Mouse (Mus musculus) MEL (cell line): ENCODE measurements around the gene Ap1m1.

Source experiments
- ETS1 ChIP-seq: IDR thresholded peaks from 2 replicates; pipeline ENCODE4 v1.6.1; 2012; ENCODE audit warnings: low read depth, mild to moderate bottlenecking, inconsistent platforms, low read length, improper control_type of control experiment, moderate library complexity
- GABPA ChIP-seq: IDR thresholded peaks from 2 replicates; pipeline ENCODE4 v1.6.1; 2012; ENCODE audit warnings: low read depth, mild to moderate bottlenecking, inconsistent platforms, low read length, improper control_type of control experiment, moderate library complexity
- KAT2A ChIP-seq: conservative IDR thresholded peaks from 2 replicates; pipeline ENCODE4 v1.6.1; 2012; ENCODE audit warnings: low read depth, low read length, improper control_type of control experiment, inconsistent platforms
- POLR2A ChIP-seq, 2 experiments: IDR thresholded peaks; 2 replicates each; pipeline ENCODE4 v1.6.1; 2011 to 2012; ENCODE audit warnings: low read length in 2 of 2, mild to moderate bottlenecking in 2 of 2, control low read depth in 1 of 2, improper control_type of control experiment in 1 of 2, low read depth in 1 of 2, moderate library complexity in 1 of 2; ENCODE audit not compliant: control insufficient read depth in 1 of 2, insufficient read depth in 1 of 2, poor library complexity in 1 of 2
- TBP ChIP-seq: IDR thresholded peaks from 2 replicates; pipeline ENCODE4 v1.8.0; 2011; ENCODE audit warnings: low read depth, low read length, improper control_type of control experiment

- TF ChIP-seq TBP (no peak), POLR2A (IDR thresholded peaks at IDR 0.05; ENCODE audit: control insufficient read depth in 1 of 2, insufficient read depth in 1 of 2, low read depth in 1 of 2, low read length in 2 of 2, poor library complexity in 1 of 2) (no peak), GABPA (no peak), ETS1 (no peak), KAT2A (no peak)
These were observed 20.8 kb downstream of the Ap1m1 start for GRCm38 (mm10) chr8:72260585-72260984.
